Mouse (Mus musculus) embryonic fibroblast, embryonic 13.5 days (primary cell): ENCODE data around the gene Aldh1a2.

ENCODE experiments used
- CTCF ChIP-seq: IDR thresholded peaks from 2 replicates; pipeline ENCODE4 v1.5.1; 2011; ENCODE audit warnings: mild to moderate bottlenecking, control low read depth, low read length, moderate library complexity, borderline replicate concordance; ENCODE audit not compliant: insufficient read depth
- POLR2A ChIP-seq: IDR thresholded peaks from 2 replicates; pipeline ENCODE4 v1.6.1; 2011; ENCODE audit warnings: low read depth, mild to moderate bottlenecking, control low read depth, low read length, moderate library complexity

DNA sequence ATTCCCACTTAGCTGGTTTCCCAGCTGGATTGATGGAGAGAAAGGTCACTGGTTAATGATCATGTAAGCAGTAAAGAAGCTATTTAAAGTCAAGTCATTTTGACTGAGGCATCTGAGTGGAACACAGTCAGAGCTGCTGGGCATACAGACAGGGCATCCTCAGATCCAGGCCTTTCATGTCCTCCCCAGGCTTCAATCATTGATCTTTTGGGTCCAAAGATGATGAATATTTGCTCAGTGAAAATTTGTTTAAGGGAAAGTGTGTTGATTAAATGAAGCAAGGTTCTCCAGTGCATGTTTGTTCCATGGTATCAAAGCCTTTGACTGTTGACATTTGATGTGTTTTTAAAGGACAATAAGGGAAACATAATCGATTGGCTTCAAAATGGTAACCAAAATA is 39.9 kb upstream of the Aldh1a2 start:
- TF ChIP-seq POLR2A = no peak
- TF ChIP-seq CTCF = no peak
